Mouse (Mus musculus) testis, adult 2 months (tissue): ENCODE data around the gene Aplnr. TPM values are rescaled to one million over a fixed set of nuclear protein-coding genes. Genes with fewer than 3 reads are reported as not detected.

ENCODE experiments used
- H3K27ac ChIP-seq: fragments of 200-500 bp; 2 replicates; pipeline ENCODE4 v1.5.1; 2012; ENCODE audit warnings: low read depth, low read length; ENCODE audit not compliant: control insufficient read depth, insufficient read depth
- H3K27me3 ChIP-seq: fragments of 200-500 bp; 2 replicates; pipeline ENCODE4 v1.6.1; 2012; ENCODE audit warnings: mild to moderate bottlenecking, low read length, moderate library complexity; ENCODE audit not compliant: control insufficient read depth, insufficient read depth
- H3K36me3 ChIP-seq: fragments of 200-500 bp; 2 replicates; pipeline ENCODE4 v1.6.1; 2012; ENCODE audit warnings: mild to moderate bottlenecking, low read length; ENCODE audit not compliant: control insufficient read depth, insufficient read depth
- H3K4me1 ChIP-seq: fragments of 200-500 bp; 2 replicates; pipeline ENCODE4 v1.6.1; 2012; ENCODE audit warnings: low read length; ENCODE audit not compliant: control insufficient read depth, insufficient read depth
- H3K4me3 ChIP-seq: fragments of 200-500 bp; 2 replicates; pipeline ENCODE4 v1.5.1; 2012; ENCODE audit warnings: low read depth, mild to moderate bottlenecking, low read length, moderate library complexity, mixed read lengths; ENCODE audit not compliant: control insufficient read depth
- CTCF ChIP-seq: fragments of 200-500 bp; IDR thresholded peaks from 2 replicates; pipeline ENCODE4 v1.5.1; 2012; ENCODE audit warnings: low read depth, mild to moderate bottlenecking, inconsistent platforms, low read length, moderate library complexity; ENCODE audit not compliant: control insufficient read depth, insufficient read depth, insufficient replicate concordance
- POLR2A ChIP-seq: fragments of 200-500 bp; IDR thresholded peaks from 2 replicates; pipeline ENCODE4 v1.6.1; 2012; ENCODE audit warnings: low read depth, mild to moderate bottlenecking, inconsistent platforms, low read length, moderate library complexity; ENCODE audit not compliant: control insufficient read depth
- polyA plus RNA-seq: library from polyadenylated mRNA; depleted of rRNA; stranded (reverse); fragments of >200 nt; gene quantifications from 2 replicates; pipeline ENCODE4 v1.2.3, GENCODE M21; 2012; rRNA removed

Aplnr gene
- polyA plus RNA-seq, 1 experiment = 0.27 TPM

- TF ChIP-seq POLR2A (no peak), CTCF (no peak)
- Histone ChIP-seq H3K36me3 (no peaks in the 10 kb centered on the region), H3K27ac (no peak overlapping the region), H3K4me1 (no peaks in the 10 kb centered on the region), H3K27me3 (no peaks in the 10 kb centered on the region), H3K4me3 (no peak overlapping the region)
Measured at GRCm38 (mm10) chr2:85168327-85168726, 32.3 kb downstream of the Aplnr start.

GRCm38 (mm10) chr2:85172071-85172762 lies 36.2 kb downstream of the Aplnr start:
- H3K4me3 ChIP-seq = no peak overlapping the region
- TF ChIP-seq CTCF = no peak
- no peak for TF ChIP-seq POLR2A
- H3K27ac ChIP-seq = no peak overlapping the region

GRCm38 (mm10) chr2:85172763-85173103 lies 36.7 kb downstream of the Aplnr start:
- no peak for TF ChIP-seq POLR2A
- no peak for TF ChIP-seq CTCF
- no peak overlapping the region for H3K4me3 ChIP-seq
- no peaks in the 10 kb centered on the region for H3K4me1 ChIP-seq
- H3K36me3 ChIP-seq = no peaks in the 10 kb centered on the region
- H3K27ac ChIP-seq = no peak overlapping the region
- no peaks in the 10 kb centered on the region for H3K27me3 ChIP-seq

More at GRCm38 (mm10) chr2:85172071-85172762, 36.2 kb downstream of the Aplnr start:
- Histone ChIP-seq H3K4me1 (no peaks in the 10 kb centered on the region), H3K36me3 (no peaks in the 10 kb centered on the region), H3K27me3 (no peaks in the 10 kb centered on the region)

- no peaks in the 10 kb centered on the region for H3K4me1 ChIP-seq
- no peak overlapping the region for H3K4me3 ChIP-seq
- H3K36me3 ChIP-seq = no peaks in the 10 kb centered on the region
- no peaks in the 10 kb centered on the region for H3K27me3 ChIP-seq
- TF ChIP-seq CTCF = no peak
- TF ChIP-seq POLR2A = no peak
- no peak overlapping the region for H3K27ac ChIP-seq
Measured at GRCm38 (mm10) chr2:85173545-85173944, 37.5 kb downstream of the Aplnr start.

- Histone ChIP-seq H3K27ac (no peak overlapping the region), H3K4me1 (no peaks in the 10 kb centered on the region), H3K27me3 (no peaks in the 10 kb centered on the region), H3K36me3 (no peaks in the 10 kb centered on the region), H3K4me3 (no peak overlapping the region; the same call in 1 of the 2 replicates)
- TF ChIP-seq CTCF (no peak), POLR2A (no peak)
Measured at GRCm38 (mm10) chr2:85178139-85178800, 42.2 kb downstream of the Aplnr start.

GRCm38 (mm10) chr2:85187582-85188151 lies 51.6 kb downstream of the Aplnr start:
- Histone ChIP-seq H3K27me3 (no peaks in the 10 kb centered on the region), H3K27ac (no peak overlapping the region), H3K4me3 (no peak overlapping the region), H3K4me1 (no peaks in the 10 kb centered on the region), H3K36me3 (no peaks in the 10 kb centered on the region)
- no peak for TF ChIP-seq POLR2A
- no peak for TF ChIP-seq CTCF

Other genes starting within 250 kb of the Aplnr start
- 2.4 and 2.7 TPM in 2 replicates for gene Rtn4rl2, start 249.5 kb upstream of the Aplnr start, polyA plus RNA-seq
- gene Slc43a3, start 199.6 kb upstream of the Aplnr start, polyA plus RNA-seq = 4.6 and 4.8 TPM in 2 replicates
- gene Prg2, start 155.8 kb upstream of the Aplnr start, polyA plus RNA-seq = not detected in 2 replicates
- gene Prg3, start 148.0 kb upstream of the Aplnr start, polyA plus RNA-seq = not detected in 2 replicates
- 109 and 120 TPM in 2 replicates for gene Ssrp1, start 99.0 kb upstream of the Aplnr start, polyA plus RNA-seq
- 86.4 and 103 TPM in 2 replicates for gene P2rx3, start 98.8 kb upstream of the Aplnr start, polyA plus RNA-seq
- gene Tnks1bp1, start 88.2 kb upstream of the Aplnr start, polyA plus RNA-seq = 7.4 and 8.4 TPM in 2 replicates
- gene Lrrc55, start 61.0 kb downstream of the Aplnr start, polyA plus RNA-seq = 5.2 and 7.9 TPM in 2 replicates
- gene Olfr987, start 203.1 kb downstream of the Aplnr start, polyA plus RNA-seq = not detected in 2 replicates
- not detected in 2 replicates for gene Olfr988, start 227.0 kb downstream of the Aplnr start, polyA plus RNA-seq